Mouse (Mus musculus) embryonic facial prominence, embryonic 13.5 days (tissue): ENCODE measurements around the gene Fam151a. TPM values are rescaled to one million over a fixed set of nuclear protein-coding genes. Genes with fewer than 3 reads are reported as not detected.
"Not testable (repeated sequence)": the region's sequence is repeated elsewhere in the genome, so short reads cannot be mapped to it uniquely, and the experiment has no call there.

Source experiments
- ATAC-seq: fragments of 200-750 bp; cut with Nextera tagmentation; 2 replicates; pipeline ENCODE4 v1.8.0; 2017; ENCODE audit warnings: low read depth; ENCODE audit not compliant: insufficient number of reproducible peaks, insufficient read depth, low FRiP score, low TSS enrichment
- H3K27ac ChIP-seq: fragments of 300-500 bp; sonication (generic); 2 replicates; pipeline ENCODE4 v1.5.1; 2015; ENCODE audit warnings: moderate library complexity, mild to moderate bottlenecking, inconsistent platforms
- H3K27me3 ChIP-seq: fragments of 300-500 bp; sonication (generic); 2 replicates; pipeline ENCODE4 v1.6.1; 2015; ENCODE audit warnings: mild to moderate bottlenecking, inconsistent platforms
- H3K36me3 ChIP-seq: fragments of 300-500 bp; sonication (generic); 2 replicates; pipeline ENCODE4 v1.6.1; 2015; ENCODE audit warnings: mild to moderate bottlenecking, inconsistent platforms
- H3K4me1 ChIP-seq: fragments of 300-500 bp; sonication (generic); 2 replicates; pipeline ENCODE4 v1.6.1; 2015; ENCODE audit warnings: inconsistent platforms
- H3K4me2 ChIP-seq: fragments of 300-500 bp; sonication (generic); 2 replicates; pipeline ENCODE4 v1.6.1; 2015; ENCODE audit warnings: moderate library complexity, mild to moderate bottlenecking, inconsistent platforms
- H3K4me3 ChIP-seq: fragments of 300-500 bp; sonication (generic); 2 replicates; pipeline ENCODE4 v1.5.1; 2015; ENCODE audit warnings: mild to moderate bottlenecking, inconsistent platforms
- H3K9ac ChIP-seq: fragments of 300-500 bp; sonication (generic); 2 replicates; pipeline ENCODE4 v1.6.1; 2015; ENCODE audit warnings: mild to moderate bottlenecking, inconsistent platforms
- H3K9me3 ChIP-seq: fragments of 300-500 bp; sonication (generic); 2 replicates; pipeline ENCODE4 v1.6.1; 2016; ENCODE audit warnings: inconsistent platforms
- WGBS: fragments of 180-500 bp; shearing (Covaris S2); methylation state at CpG from one replicate; pipeline ENCODE4 v1.1.7; 2015; ENCODE audit warnings: mixed read lengths; 5-methylcytosine and 5-hydroxymethylcytosine counted together
- polyA plus RNA-seq: library from polyadenylated mRNA; unstranded; fragments of >200 nt; fragmentation: Nextera tagmentation; extraction: Ambion mirVana; gene quantifications from 2 replicates; pipeline ENCODE4 v1.2.1, GENCODE M21; 2015

Fam151a gene
- polyA plus RNA-seq, 1 experiment from 2014 or later, result not detected

- no peaks in the 10 kb centered on the region for H3K36me3 ChIP-seq
- no peak within 1 kb of the TSS for H3K9ac ChIP-seq
- no peak within 1 kb of the TSS for H3K4me2 ChIP-seq
- no peaks in the 10 kb centered on the region for H3K9me3 ChIP-seq
- H3K27ac ChIP-seq, result no peak within 1 kb of the TSS
- no peak for ATAC-seq
- 80% methylated on average over 7 of the region's 7 CpGs for WGBS
- no peaks in the 10 kb centered on the region for H3K4me1 ChIP-seq
- no peaks in the 10 kb centered on the region for H3K27me3 ChIP-seq
- no peak within 1 kb of the TSS for H3K4me3 ChIP-seq
These were observed 2.9 kb upstream of the Fam151a start, which contains the start of gene Mroh7 for GRCm38 (mm10) chr4:106730814-106731213. TSS of gene Mroh7 (minus strand) at chr4:106730925.

- H3K9ac ChIP-seq, H3K4me2 ChIP-seq, H3K27ac ChIP-seq, H3K4me3 ChIP-seq, H3K36me3 ChIP-seq, H3K27me3 ChIP-seq, ATAC-seq, H3K4me1 ChIP-seq, H3K9me3 ChIP-seq: not testable (repeated sequence)
- WGBS, result 20% methylated on average over 1 of the region's 1 CpGs
These were observed 3.2 kb downstream of the Fam151a start for GRCm38 (mm10) chr4:106736884-106737283.

GRCm38 (mm10) chr4:106737904-106738303 lies 4.2 kb downstream of the Fam151a start:
- H3K27ac ChIP-seq, result no peak overlapping the region
- ATAC-seq, result no peak
- H3K4me3 ChIP-seq, result no peak overlapping the region
- H3K4me2 ChIP-seq, result no peak overlapping the region
- H3K4me1 ChIP-seq, result no peaks in the 10 kb centered on the region
- H3K9me3 ChIP-seq, result no peaks in the 10 kb centered on the region
- no peaks in the 10 kb centered on the region for H3K27me3 ChIP-seq
- H3K9ac ChIP-seq, result no peak overlapping the region
- 61% methylated on average over 3 of the region's 3 CpGs for WGBS
- H3K36me3 ChIP-seq, result no peaks in the 10 kb centered on the region

GRCm38 (mm10) chr4:106745862-106746261 lies 12.2 kb downstream of the Fam151a start:
- 75% methylated on average over 7 of the region's 7 CpGs for WGBS
- no peaks in the 10 kb centered on the region for H3K9me3 ChIP-seq
- no peak overlapping the region for H3K4me2 ChIP-seq
- H3K4me1 ChIP-seq, result peaks cover 26% of the 10 kb centered on the region
- H3K27ac ChIP-seq, result no peak overlapping the region
- H3K9ac ChIP-seq, result no peak overlapping the region
- H3K4me3 ChIP-seq, result no peak overlapping the region
- no peaks in the 10 kb centered on the region for H3K36me3 ChIP-seq
- ATAC-seq, result no peak
- no peaks in the 10 kb centered on the region for H3K27me3 ChIP-seq

GRCm38 (mm10) chr4:106747001-106747580 lies 13.4 kb downstream of the Fam151a start:
- H3K4me3 ChIP-seq, result no peak overlapping the region
- H3K4me1 ChIP-seq, result peaks cover 26% of the 10 kb centered on the region
- no peaks in the 10 kb centered on the region for H3K9me3 ChIP-seq
- H3K27me3 ChIP-seq, result no peaks in the 10 kb centered on the region
- no peaks in the 10 kb centered on the region for H3K36me3 ChIP-seq
- no peak overlapping the region; the same call in 1 of the 2 replicates for H3K27ac ChIP-seq
- no peak overlapping the region for H3K9ac ChIP-seq
- WGBS, result 71% methylated on average over 1 of the region's 1 CpGs
- ATAC-seq, result no peak
- H3K4me2 ChIP-seq, result no peak overlapping the region

- peak overlapping the region; percentile 28 for H3K4me3 ChIP-seq
- H3K9me3 ChIP-seq, result no peaks in the 10 kb centered on the region
- no peaks in the 10 kb centered on the region for H3K36me3 ChIP-seq
- peak overlapping the region; percentile 45 for H3K4me2 ChIP-seq
- H3K27ac ChIP-seq, result peak overlapping the region; percentile 28; the same call in 1 of the 2 replicates
- H3K27me3 ChIP-seq, result no peaks in the 10 kb centered on the region
- WGBS, result 6% methylated on average over 7 of the region's 7 CpGs
- H3K9ac ChIP-seq, result peak overlapping the region; percentile 16
- peaks cover 26% of the 10 kb centered on the region for H3K4me1 ChIP-seq
- ATAC-seq, result peak; percentile 50; the same call in 1 of the 2 replicates
These were observed 16.0 kb downstream of the Fam151a start for GRCm38 (mm10) chr4:106749699-106750098.

GRCm38 (mm10) chr4:106751726-106752125 lies 18.0 kb downstream of the Fam151a start:
- 90% methylated on average over 6 of the region's 6 CpGs for WGBS

GRCm38 (mm10) chr4:106764166-106764565 lies 30.5 kb downstream of the Fam151a start:
- no peak for ATAC-seq
- Histone ChIP-seq H3K4me2 (no peak overlapping the region), H3K36me3 (no peaks in the 10 kb centered on the region), H3K4me3 (no peak overlapping the region), H3K9me3 (no peaks in the 10 kb centered on the region), H3K27ac (no peak overlapping the region), H3K27me3 (no peaks in the 10 kb centered on the region), H3K4me1 (no peaks in the 10 kb centered on the region), H3K9ac (no peak overlapping the region)
- WGBS, result 75% methylated on average over 7 of the region's 7 CpGs

More at GRCm38 (mm10) chr4:106751726-106752125, 18.0 kb downstream of the Fam151a start:
- Histone ChIP-seq H3K4me2 (no peak overlapping the region), H3K27me3 (no peaks in the 10 kb centered on the region), H3K9ac (no peak overlapping the region), H3K4me3 (no peak overlapping the region), H3K4me1 (peaks cover 24% of the 10 kb centered on the region), H3K9me3 (no peaks in the 10 kb centered on the region), H3K36me3 (no peaks in the 10 kb centered on the region), H3K27ac (no peak overlapping the region)
- ATAC-seq, result no peak

GRCm38 (mm10) chr4:106769306-106769705 lies 35.6 kb downstream of the Fam151a start:
- H3K4me2 ChIP-seq, result no peak overlapping the region
- H3K4me1 ChIP-seq, result no peaks in the 10 kb centered on the region
- H3K27ac ChIP-seq, result no peak overlapping the region
- ATAC-seq, result no peak
- no peak overlapping the region for H3K4me3 ChIP-seq
- H3K27me3 ChIP-seq, result no peaks in the 10 kb centered on the region
- 19% methylated on average over 2 of the region's 2 CpGs for WGBS
- H3K36me3 ChIP-seq, result no peaks in the 10 kb centered on the region
- no peak overlapping the region for H3K9ac ChIP-seq
- H3K9me3 ChIP-seq, result no peaks in the 10 kb centered on the region

- no peak overlapping the region for H3K9ac ChIP-seq
- H3K4me1 ChIP-seq, result peaks cover 7% of the 10 kb centered on the region; the same call in 1 of the 2 replicates
- H3K4me3 ChIP-seq, result no peak overlapping the region
- no peaks in the 10 kb centered on the region for H3K36me3 ChIP-seq
- no peak overlapping the region for H3K4me2 ChIP-seq
- no peak overlapping the region for H3K27ac ChIP-seq
- H3K9me3 ChIP-seq, result no peaks in the 10 kb centered on the region
- ATAC-seq, result no peak
- WGBS, result 87% methylated on average over 1 of the region's 1 CpGs
- H3K27me3 ChIP-seq, result no peaks in the 10 kb centered on the region
These were observed 38.9 kb downstream of the Fam151a start for GRCm38 (mm10) chr4:106772558-106772957.

GRCm38 (mm10) chr4:106775767-106776166 lies 42.1 kb downstream of the Fam151a start:
- H3K9ac ChIP-seq, H3K27ac ChIP-seq, H3K9me3 ChIP-seq, H3K27me3 ChIP-seq, H3K36me3 ChIP-seq, H3K4me2 ChIP-seq, ATAC-seq, H3K4me3 ChIP-seq: not testable (repeated sequence)
- H3K4me1 ChIP-seq, result peaks cover 35% of the 10 kb centered on the region
- WGBS, result 86% methylated on average over 6 of the region's 6 CpGs

- no peak for ATAC-seq
- H3K9ac ChIP-seq, result no peak overlapping the region
- H3K36me3 ChIP-seq, result no peaks in the 10 kb centered on the region
- no peaks in the 10 kb centered on the region for H3K27me3 ChIP-seq
- peaks cover 35% of the 10 kb centered on the region for H3K4me1 ChIP-seq
- H3K9me3 ChIP-seq, result no peaks in the 10 kb centered on the region
- no peak overlapping the region for H3K27ac ChIP-seq
- WGBS, result 37% methylated on average over 3 of the region's 3 CpGs
- no peak overlapping the region for H3K4me2 ChIP-seq
- H3K4me3 ChIP-seq, result no peak overlapping the region
These were observed 43.3 kb downstream of the Fam151a start for GRCm38 (mm10) chr4:106776998-106777397.
